Mouse (Mus musculus): Measurements from ENCODE around the gene Mb21d2. TPM values are rescaled to one million over a fixed set of nuclear protein-coding genes. Genes with fewer than 3 reads are reported as not detected.
A peak's percentile ranks its signal among the peaks of the same experiment; 100 is the strongest.

The Mb21d2 gene
- total RNA-seq, 2 experiments from 2014 or later: not detected

DNA sequence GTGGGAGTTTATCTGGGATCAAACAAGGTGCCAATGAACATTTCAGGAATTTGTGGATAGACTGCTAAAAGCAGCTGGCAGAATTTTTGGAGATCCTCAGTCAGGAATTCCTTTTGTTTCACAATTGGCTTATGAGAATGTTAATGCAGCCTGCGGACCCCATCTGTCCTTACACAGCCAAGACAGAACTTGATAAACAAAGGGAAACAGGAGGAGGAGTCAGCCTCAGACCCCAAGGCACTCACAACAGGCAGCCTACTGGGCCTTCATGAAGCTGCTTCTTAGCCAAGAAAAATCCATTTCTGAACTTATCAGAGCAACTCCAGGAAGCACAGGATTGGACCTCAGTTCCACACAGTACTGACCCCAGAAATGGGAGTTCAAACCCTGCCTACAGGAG, 120.4 kb downstream of the Mb21d2 start:
- no peak for ATAC-seq (replicated peaks; ENCODE audit: poor library complexity)

DNA sequence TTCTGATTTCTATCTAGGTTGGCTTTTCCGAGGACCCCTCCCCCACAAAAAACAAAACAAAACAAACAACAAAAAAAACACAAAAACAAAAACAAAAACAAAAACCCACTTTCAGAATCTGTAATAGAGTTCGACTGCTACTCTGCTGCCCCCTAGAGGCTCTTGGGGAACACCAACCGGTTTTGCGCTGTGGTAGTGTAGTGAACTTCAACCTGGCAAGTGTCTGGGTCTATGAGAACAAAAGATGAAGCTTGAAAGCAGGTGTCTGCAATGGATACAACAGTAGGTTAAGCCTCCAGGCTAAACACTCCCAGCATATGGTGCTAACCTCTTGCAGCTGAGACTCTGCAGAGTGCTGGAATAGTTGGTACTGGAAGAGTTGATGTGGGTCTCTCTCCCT, 136.4 kb downstream of the Mb21d2 start:
- ATAC-seq (replicated peaks; ENCODE audit: poor library complexity): peak; percentile 54

Other genes with a start within 250 kb of the Mb21d2 start
- gene Fgf12, start 176.6 kb downstream of the Mb21d2 start, total RNA-seq (2015): not detected in 2 replicates
- gene Fgf12, start 176.6 kb downstream of the Mb21d2 start, total RNA-seq (2017): not detected in 2 replicates